Mouse (Mus musculus) ES-E14 (cell line): ENCODE measurements around the gene Itga9. TPM values are rescaled to one million over a fixed set of nuclear protein-coding genes. Genes with fewer than 3 reads are reported as not detected.
A peak's percentile ranks its signal among the peaks of the same experiment; 100 is the strongest.

Experiments
- DNase-seq: peaks from one replicate; pipeline ENCODE4 v3.0.0-alpha.2; 2013; ENCODE audit warnings: low read depth, low spot score
- H3K27ac ChIP-seq: 2 replicates; pipeline ENCODE4 v1.5.1; 2012; ENCODE audit warnings: low read depth, mild to moderate bottlenecking, low read length, moderate library complexity, mixed read lengths; ENCODE audit not compliant: poor library complexity, insufficient read depth, severe bottlenecking
- H3K36me3 ChIP-seq: 2 replicates; pipeline ENCODE4 v1.6.1; 2012; ENCODE audit warnings: mild to moderate bottlenecking, low read length, moderate library complexity, mixed read lengths; ENCODE audit not compliant: control insufficient read depth, poor library complexity, insufficient read depth, severe bottlenecking
- H3K4me1 ChIP-seq, 2 experiments: fragments of 150-350 bp in 1 of 2; sonication (generic) in 1 of 2; 2 replicates each; pipeline ENCODE4 v1.6.1; 2012; ENCODE audit warnings: low read length in 2 of 2, mild to moderate bottlenecking in 1 of 2, mixed read lengths in 1 of 2; ENCODE audit not compliant: control insufficient read depth in 2 of 2, insufficient read depth in 2 of 2, poor library complexity in 1 of 2
- H3K4me3 ChIP-seq, 2 experiments: fragments of 150-350 bp in 1 of 2; sonication (generic) in 1 of 2; 2 replicates each; pipeline ENCODE4 v1.5.1; 2012; ENCODE audit warnings: low read length in 2 of 2, low read depth in 1 of 2, mild to moderate bottlenecking in 1 of 2, mixed read lengths in 1 of 2; ENCODE audit not compliant: insufficient read depth in 1 of 2, poor library complexity in 1 of 2, severe bottlenecking in 1 of 2
- H3K9ac ChIP-seq: 2 replicates; pipeline ENCODE4 v1.6.1; 2012; ENCODE audit warnings: low read depth, mild to moderate bottlenecking, low read length, mixed read lengths; ENCODE audit not compliant: poor library complexity, insufficient read depth, severe bottlenecking
- H3K9me3 ChIP-seq: fragments of 150-350 bp; sonication (generic); 2 replicates; pipeline ENCODE4 v1.6.1; 2012; ENCODE audit warnings: low read depth, mild to moderate bottlenecking, low read length; ENCODE audit not compliant: control insufficient read depth, insufficient read depth
- CHD2 ChIP-seq: IDR thresholded peaks from 2 replicates; pipeline ENCODE4 v1.6.1; 2014; ENCODE audit warnings: mild to moderate bottlenecking, low read depth, low read length, inconsistent platforms
- HCFC1 ChIP-seq: IDR thresholded peaks from 2 replicates; pipeline ENCODE4 v1.6.1; 2012; ENCODE audit warnings: low read length, inconsistent platforms, borderline replicate concordance; ENCODE audit not compliant: insufficient read depth
- MAFK ChIP-seq: IDR thresholded peaks from 2 replicates; pipeline ENCODE4 v1.6.1; 2014; ENCODE audit warnings: mild to moderate bottlenecking, low read depth, low read length, inconsistent platforms; ENCODE audit not compliant: insufficient read depth
- ZC3H11A ChIP-seq: IDR thresholded peaks from 2 replicates; pipeline ENCODE4 v1.6.1; 2012; ENCODE audit warnings: low read depth, mild to moderate bottlenecking, inconsistent platforms, low read length, borderline replicate concordance
- ZNF384 ChIP-seq: IDR thresholded peaks from 2 replicates; pipeline ENCODE4 v1.6.1; 2012; ENCODE audit warnings: low read depth, low read length, inconsistent platforms
- in situ Hi-C, 2 experiments: fragments of 600-800 bp; cut with MboI; formaldehyde crosslinking; loops; one replicate each; pipeline ENCODE4 v1.15.1; 2025; ENCODE audit warnings: low sequenced_read_pairs in 2 of 2, inconsistent platforms in 1 of 2; ENCODE audit not compliant: unreplicated experiment in 2 of 2
- total RNA-seq: library from RNA; depleted of rRNA; stranded (reverse); fragments of 300-350 nt; gene quantifications from 2 replicates; pipeline ENCODE4 v1.2.3, GENCODE M21; 2012; rRNA removed

Itga9 gene
- total RNA-seq, 1 experiment: 19.7 TPM

DNA sequence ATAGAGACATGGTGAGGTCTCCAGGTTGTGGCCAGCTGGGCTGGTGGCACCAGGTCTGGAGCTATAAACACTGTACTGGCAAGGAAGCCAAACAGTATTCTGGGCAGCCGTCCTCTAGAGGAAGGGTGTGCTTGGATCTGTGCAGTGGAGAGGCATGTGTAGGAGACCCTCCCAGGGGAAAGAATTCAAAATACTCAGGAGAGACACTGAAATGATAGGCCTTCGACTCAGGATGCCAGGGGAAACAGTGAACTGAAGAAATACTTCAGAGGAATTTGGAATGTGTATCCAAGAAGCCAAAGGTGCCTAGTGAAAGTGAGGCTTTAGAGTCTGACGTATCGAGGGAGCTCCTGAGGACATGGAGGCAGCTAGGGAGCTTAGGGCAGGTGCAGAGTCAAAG, 343.2 kb downstream of the Itga9 start:
- H3K36me3 ChIP-seq: no peaks in the 10 kb centered on the region
- H3K4me1 ChIP-seq: peaks cover 0 to 7% of the 10 kb centered on the region in 2 experiments; a peak in 1 of 4 replicates
- H3K27ac ChIP-seq: no peak overlapping the region
- no peak overlapping the region for H3K4me3 ChIP-seq
- DNase-seq: no peak
- no peaks in the 10 kb centered on the region for H3K9me3 ChIP-seq
- no peak overlapping the region for H3K9ac ChIP-seq
- in situ Hi-C loops: no loop called here
- no peak for TF ChIP-seq CHD2
- TF ChIP-seq HCFC1: no peak
- no peak for TF ChIP-seq ZNF384
- TF ChIP-seq ZC3H11A: no peak
- TF ChIP-seq MAFK: no peak

DNA sequence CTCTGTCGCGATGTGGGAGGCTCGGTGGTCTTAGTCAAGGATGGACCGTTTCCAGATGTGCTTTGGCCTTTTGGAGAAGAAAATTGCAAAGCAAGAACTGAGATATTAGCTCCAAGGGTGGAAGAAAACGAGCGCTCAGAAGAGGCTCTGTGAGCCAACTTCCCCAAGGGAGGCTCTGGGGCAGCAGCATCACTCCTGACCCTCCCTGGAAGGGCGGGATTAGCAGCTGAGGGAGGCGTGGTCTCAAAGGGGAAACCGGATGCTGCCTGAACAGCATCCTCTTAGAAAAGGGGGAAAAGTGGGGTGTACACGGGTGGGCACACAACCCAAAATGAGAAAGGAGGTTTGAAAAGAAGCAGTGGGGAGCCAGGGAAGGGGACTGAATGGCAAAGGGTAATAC, 343.6 kb downstream of the Itga9 start:
- no peak overlapping the region for H3K27ac ChIP-seq
- H3K9ac ChIP-seq: no peak overlapping the region
- DNase-seq: no peak
- TF ChIP-seq MAFK: no peak
- TF ChIP-seq HCFC1: no peak
- TF ChIP-seq ZC3H11A: no peak
- TF ChIP-seq ZNF384: no peak
- no peak for TF ChIP-seq CHD2
- no peaks in the 10 kb centered on the region for H3K36me3 ChIP-seq
- no peaks in the 10 kb centered on the region for H3K9me3 ChIP-seq
- H3K4me3 ChIP-seq: peak overlapping the region in 1 of 2 experiments; percentile 3; a peak in 1 of 4 replicates
- in situ Hi-C loops: no loop called here
- peaks cover 0 to 7% of the 10 kb centered on the region in 2 experiments; a peak in 1 of 4 replicates for H3K4me1 ChIP-seq

Other genes with a start within 250 kb of the Itga9 start
- 1.1 and 3.2 TPM in 2 replicates for gene Eomes, start 128.5 kb upstream of the Itga9 start, total RNA-seq
- 73.3 and 78.4 TPM in 2 replicates for gene Golga4, start 100.4 kb upstream of the Itga9 start, total RNA-seq